Mouse (Mus musculus) small intestine, adult 2 months (tissue): ENCODE measurements around the gene Slc22a22.

Experiments
- CTCF ChIP-seq: fragments of 200-500 bp; IDR thresholded peaks from 2 replicates; pipeline ENCODE4 v1.5.1; 2012; ENCODE audit warnings: low read depth, mild to moderate bottlenecking, control low read depth, inconsistent platforms, low read length, moderate library complexity, mixed read lengths; ENCODE audit not compliant: insufficient replicate concordance, insufficient read length; ENCODE audit errors: extremely low read depth
- POLR2A ChIP-seq: fragments of 200-500 bp; IDR thresholded peaks from 2 replicates; pipeline ENCODE4 v1.6.1; 2012; ENCODE audit warnings: low read depth, mild to moderate bottlenecking, control low read depth, inconsistent platforms, low read length, moderate library complexity

GRCm38 (mm10) chr15:57508242-57509184, 31.1 kb upstream of the Slc22a22 start:
- TF ChIP-seq CTCF, result no peak
- TF ChIP-seq POLR2A, result no peak
